Mouse (Mus musculus) subcutaneous adipose tissue, adult 2 months (tissue): ENCODE data around the gene Fpr-rs4. TPM values are rescaled to one million over a fixed set of nuclear protein-coding genes. Genes with fewer than 3 reads are reported as not detected.

Experiments used
- polyA plus RNA-seq: library from polyadenylated mRNA; depleted of rRNA; stranded (reverse); fragments of >200 nt; gene quantifications from 2 replicates; pipeline ENCODE4 v1.2.3, GENCODE M21; 2012; ENCODE audit warnings: low replicate concordance; rRNA removed

Gene Fpr-rs4
- not detected in 2 replicates for polyA plus RNA-seq

DNA sequence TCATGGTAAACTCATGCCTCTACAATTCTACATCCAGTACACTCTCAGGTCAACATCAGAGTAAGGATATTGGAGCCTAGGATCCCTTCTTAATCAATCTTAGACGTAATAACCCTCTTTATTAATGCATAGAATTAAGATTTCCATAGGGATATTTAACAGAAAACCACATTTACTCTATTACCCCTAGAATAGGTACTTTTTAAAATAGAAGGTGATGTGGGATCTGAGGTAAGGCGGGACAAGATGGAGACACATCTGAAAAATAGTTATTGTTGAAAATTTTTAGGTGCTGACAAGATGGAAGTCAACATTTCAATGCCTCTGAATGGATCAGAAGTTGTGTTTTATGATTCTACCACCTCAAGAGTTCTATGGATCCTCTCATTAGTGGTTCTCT lies at the start of gene Fpr-rs4:
Gene Fpr-rs4, plus strand, starts transcription at position 301 of the 400 bp plus-strand sequence.

DNA sequence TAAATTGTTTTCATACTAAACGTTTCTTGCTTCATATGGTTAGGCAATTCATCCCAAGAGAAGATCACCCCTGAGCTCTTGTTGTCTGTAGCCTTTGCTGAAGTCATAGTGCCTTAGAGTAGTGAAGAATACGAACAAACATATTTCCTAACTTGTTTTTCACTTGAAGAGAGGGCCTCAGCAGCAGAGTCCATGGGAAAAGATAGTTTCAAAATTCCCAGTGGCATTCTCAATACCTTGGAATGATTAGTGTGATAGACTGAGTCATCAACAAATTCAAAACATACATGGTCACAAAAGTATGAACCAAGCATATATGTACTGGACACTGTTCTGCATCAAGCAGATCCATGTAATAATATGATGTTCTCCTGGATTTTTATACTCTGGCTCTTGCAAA lies 27.6 kb downstream of the Fpr-rs4 start, which contains the start of gene Vmn2r124:
Gene Vmn2r124, plus strand, starts transcription at position 301 of the 400 bp plus-strand sequence.

Other genes starting within 250 kb of the Fpr-rs4 start
- 49.8 and 74.1 TPM in 2 replicates for gene Spaca6, start 194.6 kb upstream of the Fpr-rs4 start, polyA plus RNA-seq
- gene Has1, start 166.5 kb upstream of the Fpr-rs4 start, polyA plus RNA-seq: 0.54 and 1.1 TPM in 2 replicates
- 0.09 and 1.4 TPM in 2 replicates for gene Fpr1, start 137.8 kb upstream of the Fpr-rs4 start, polyA plus RNA-seq
- 0.42 and 1.3 TPM in 2 replicates for gene Fpr2, start 133.9 kb upstream of the Fpr-rs4 start, polyA plus RNA-seq
- gene Fpr3, start 133.9 kb upstream of the Fpr-rs4 start, polyA plus RNA-seq: not detected in 2 replicates
- gene Vmn2r124, start 27.7 kb downstream of the Fpr-rs4 start, polyA plus RNA-seq: not detected in 2 replicates
- gene Vmn2r91, start 63.3 kb downstream of the Fpr-rs4 start, polyA plus RNA-seq: not detected in 2 replicates
- not detected in 2 replicates for gene Vmn2r92, start 130.2 kb downstream of the Fpr-rs4 start, polyA plus RNA-seq